18 mouse cellular contexts compared by ENCODE assay signal in the genomic region with DNA sequence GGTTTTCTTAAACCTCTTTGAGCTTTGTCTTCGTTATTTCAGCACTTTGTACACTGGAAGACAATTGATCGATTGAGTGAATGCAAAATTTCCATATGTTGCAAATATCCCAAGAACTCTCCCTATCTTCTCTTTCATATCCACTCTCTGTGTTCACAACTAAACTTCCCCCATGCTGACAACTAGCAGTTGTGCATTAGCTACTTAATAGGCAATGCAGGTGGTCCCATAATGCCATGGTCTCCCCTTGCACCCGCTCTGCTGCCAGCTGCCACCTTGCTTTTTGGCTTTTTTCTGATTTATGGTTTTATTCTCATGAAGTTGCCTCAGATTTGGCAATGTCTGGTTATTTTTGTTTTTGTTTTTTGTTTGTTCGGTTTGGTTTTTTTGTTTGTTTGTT.
"Had no signal": no experiment of that assay in that cellular context is flagged by ENCODE, and none has a peak within 500 bp of the region (broad histone marks: within the 10 kb centered on the region; RNA-seq: fewer than 3 reads in every experiment).

No protein-coding gene starts in this region.

- H3K9me3 ChIP-seq: limb, embryonic 12.5 days; limb, embryonic 15.5 days; stomach, embryonic 15.5 days had no signal

- H3K9ac ChIP-seq: limb, embryonic 12.5 days; limb, embryonic 15.5 days; liver, embryonic 14.5 days; liver, postnatal 0 days; lung, embryonic 14.5 days; stomach, embryonic 15.5 days had no signal

- H3K4me3 ChIP-seq: limb, embryonic 12.5 days; limb, embryonic 15.5 days; stomach, embryonic 15.5 days had no signal

- DNase-seq: kidney, adult 18-20 months; kidney, adult 9 months; kidney, postnatal 14 days; kidney, postnatal 4 days; left cerebral cortex, postnatal 4 days; liver, postnatal 0 days; lung, embryonic 14.5 days; retina, postnatal 1 day; right cerebral cortex, postnatal 25 days; spleen, adult 18-20 months; thymus, postnatal 36 days had no signal

- H3K27ac ChIP-seq: limb, embryonic 12.5 days; limb, embryonic 15.5 days; liver, embryonic 14.5 days; macrophage; stomach, embryonic 15.5 days had no signal

- H3K36me3 ChIP-seq: limb, embryonic 12.5 days; limb, embryonic 15.5 days; stomach, embryonic 15.5 days had no signal

- H3K4me1 ChIP-seq: limb, embryonic 12.5 days; limb, embryonic 15.5 days; stomach, embryonic 15.5 days had no signal

- H3K4me2 ChIP-seq: limb, embryonic 12.5 days; limb, embryonic 15.5 days; liver, embryonic 11.5 days; lung, embryonic 14.5 days; stomach, embryonic 15.5 days had no signal

- ATAC-seq: liver, postnatal 0 days; lung, postnatal 0 days had no signal

- H3K27me3 ChIP-seq: limb, embryonic 12.5 days; limb, embryonic 15.5 days; stomach, embryonic 15.5 days had no signal
